Mouse (Mus musculus): Measurements from ENCODE around the gene Khdrbs1. TPM values are rescaled to one million over a fixed set of nuclear protein-coding genes. Genes with fewer than 3 reads are reported as not detected.
"Not testable (repeated sequence)": the region's sequence is repeated elsewhere in the genome, so short reads cannot be mapped to it uniquely, and the experiment has no call there.

The Khdrbs1 gene
- total RNA-seq, 1 experiment from 2014 or later, result 122 TPM

DNA sequence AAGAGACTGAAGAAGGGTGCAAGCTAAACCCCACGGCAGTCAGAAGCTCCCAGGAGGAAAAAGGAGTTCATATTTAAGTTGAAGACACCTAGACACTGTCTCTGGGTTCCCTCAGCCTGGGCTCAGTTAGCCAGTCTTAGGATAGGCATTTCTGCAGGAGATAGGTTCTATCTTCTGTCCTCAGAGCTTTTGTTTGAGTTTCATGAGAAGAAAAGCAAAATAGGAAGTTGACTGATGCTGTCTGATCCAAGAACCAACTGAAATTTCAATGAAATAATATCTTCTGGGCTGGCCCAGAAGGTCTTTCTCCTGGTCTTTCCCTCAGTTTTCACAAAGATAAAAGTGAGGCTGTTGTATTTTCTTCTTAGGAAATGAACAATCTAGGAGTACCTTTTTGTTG, 13.4 kb upstream of the Khdrbs1 start:
- ATAC-seq (replicated peaks in 1 of 2; ENCODE audit: insufficient read depth in 1 of 2, low FRiP score in 2 of 2, low TSS enrichment in 1 of 2, low read depth in 1 of 2, poor library complexity in 2 of 2, severe bottlenecking in 2 of 2), result no peak

DNA sequence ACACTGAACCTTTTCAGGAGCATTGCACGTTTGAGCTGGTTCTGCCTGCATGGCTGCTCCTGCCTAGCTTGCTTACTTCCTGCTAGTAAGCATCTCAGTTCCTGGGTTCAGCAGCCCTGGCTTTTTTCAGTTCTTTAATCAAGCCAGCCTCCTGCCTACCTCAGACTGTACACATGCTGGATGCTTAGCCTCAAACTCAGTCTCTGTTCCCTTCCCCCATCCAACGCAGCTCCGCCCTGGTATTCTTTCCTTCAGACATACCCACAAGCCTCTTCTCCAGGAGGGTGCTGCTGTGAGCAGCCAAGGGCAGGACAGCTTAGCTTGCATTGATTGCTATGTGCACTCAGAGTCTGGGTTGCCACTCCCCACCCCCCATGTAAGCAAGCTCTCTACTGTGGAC, 12.6 kb upstream of the Khdrbs1 start:
- 0 out of 4 replicates have a peak, but pooled peaks of 1 of the 2 experiments have one; percentile 7 for ATAC-seq (replicated peaks in 1 of 2; ENCODE audit: insufficient read depth in 1 of 2, low FRiP score in 2 of 2, low TSS enrichment in 1 of 2, low read depth in 1 of 2, poor library complexity in 2 of 2, severe bottlenecking in 2 of 2)

DNA sequence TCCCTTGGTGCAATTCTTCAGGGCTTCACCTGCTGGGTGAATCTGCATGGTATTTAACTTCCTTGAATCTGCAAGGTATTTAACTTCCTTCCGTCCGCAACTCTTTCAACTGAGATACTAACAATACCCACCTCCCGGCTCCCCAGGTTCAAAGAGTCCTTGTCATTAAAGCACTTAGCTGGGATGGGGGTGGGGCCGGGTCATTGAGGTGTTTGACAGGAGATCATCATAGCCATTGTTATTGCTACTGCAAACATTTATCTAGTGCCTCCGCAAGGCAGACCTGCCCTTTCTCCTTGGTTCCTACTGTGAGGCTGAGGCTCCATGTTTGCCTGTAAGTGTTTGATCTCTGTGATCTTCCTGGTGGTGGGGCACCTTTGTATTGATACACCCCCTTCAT, 8.3 kb upstream of the Khdrbs1 start:
- no peak for ATAC-seq (replicated peaks in 1 of 2; ENCODE audit: insufficient read depth in 1 of 2, low FRiP score in 2 of 2, low TSS enrichment in 1 of 2, low read depth in 1 of 2, poor library complexity in 2 of 2, severe bottlenecking in 2 of 2)

DNA sequence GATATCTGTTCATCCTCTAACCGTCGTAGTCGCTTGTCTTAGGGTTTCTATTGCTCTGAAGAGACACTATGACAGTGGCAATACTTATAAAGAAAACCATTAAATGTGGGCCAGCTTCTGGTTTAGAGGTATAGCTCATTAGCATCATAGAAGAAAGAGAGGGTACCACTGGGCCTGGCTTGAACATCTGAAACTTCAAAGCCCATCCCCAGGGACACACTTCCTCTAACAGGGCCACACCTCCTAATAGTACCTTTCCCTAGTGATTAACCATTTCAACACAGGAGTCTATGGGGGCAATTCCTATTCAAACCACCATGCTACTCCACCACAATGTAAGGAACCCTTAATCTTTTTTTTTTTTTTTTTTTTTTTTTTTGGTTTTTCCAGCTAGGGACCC, 4.5 kb upstream of the Khdrbs1 start:
- ATAC-seq (replicated peaks in 1 of 2; ENCODE audit: insufficient read depth in 1 of 2, low FRiP score in 2 of 2, low TSS enrichment in 1 of 2, low read depth in 1 of 2, poor library complexity in 2 of 2, severe bottlenecking in 2 of 2), result no peak

- no peak for ATAC-seq (replicated peaks in 1 of 2; ENCODE audit: insufficient read depth in 1 of 2, low FRiP score in 2 of 2, low TSS enrichment in 1 of 2, low read depth in 1 of 2, poor library complexity in 2 of 2, severe bottlenecking in 2 of 2)
These were observed 4.0 kb upstream of the Khdrbs1 start for GRCm38 (mm10) chr4:129746106-129746505.

GRCm38 (mm10) chr4:129743494-129743893, 1.4 kb upstream of the Khdrbs1 start:
- no peak for ATAC-seq (replicated peaks in 1 of 2; ENCODE audit: insufficient read depth in 1 of 2, low FRiP score in 2 of 2, low TSS enrichment in 1 of 2, low read depth in 1 of 2, poor library complexity in 2 of 2, severe bottlenecking in 2 of 2)

DNA sequence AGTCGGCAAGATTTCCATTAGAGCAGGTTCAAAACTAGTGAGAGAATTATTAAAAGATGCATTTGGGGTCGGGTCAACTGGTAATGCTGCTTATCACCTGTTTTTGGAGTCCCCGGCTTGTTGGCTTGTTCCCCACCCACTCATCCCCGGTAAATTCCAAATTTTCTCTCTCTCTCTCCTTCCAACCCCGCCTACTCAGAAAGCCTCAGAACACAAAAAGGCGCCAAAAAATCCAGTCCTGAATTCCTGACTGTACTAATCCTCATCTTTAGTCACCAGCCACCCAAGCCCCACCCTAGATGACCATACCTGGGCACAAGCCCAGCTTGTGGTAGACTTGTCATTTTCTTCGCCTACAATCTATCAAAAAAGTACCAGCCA, 897 bp upstream of the Khdrbs1 start:
- ATAC-seq (replicated peaks in 1 of 2; ENCODE audit: insufficient read depth in 1 of 2, low FRiP score in 2 of 2, low TSS enrichment in 1 of 2, low read depth in 1 of 2, poor library complexity in 2 of 2, severe bottlenecking in 2 of 2), result no peak

DNA sequence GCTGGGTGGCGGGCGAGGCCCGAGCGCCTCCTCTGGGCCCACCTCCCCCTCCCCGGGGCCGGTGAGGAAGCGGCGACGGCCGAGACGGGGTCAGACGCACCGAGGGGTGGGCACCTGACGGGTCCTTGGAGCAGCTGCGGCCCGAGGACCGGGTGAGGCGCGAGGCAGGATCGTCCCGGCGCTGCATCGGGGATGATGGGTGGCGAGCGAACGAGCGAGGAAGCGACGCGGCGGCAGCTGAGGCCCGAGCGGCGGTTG, 200 bp downstream of the Khdrbs1 start:
- no peak; a peak in 1 of 4 replicates for ATAC-seq (replicated peaks in 1 of 2; ENCODE audit: insufficient read depth in 1 of 2, low FRiP score in 2 of 2, low TSS enrichment in 1 of 2, low read depth in 1 of 2, poor library complexity in 2 of 2, severe bottlenecking in 2 of 2)

DNA sequence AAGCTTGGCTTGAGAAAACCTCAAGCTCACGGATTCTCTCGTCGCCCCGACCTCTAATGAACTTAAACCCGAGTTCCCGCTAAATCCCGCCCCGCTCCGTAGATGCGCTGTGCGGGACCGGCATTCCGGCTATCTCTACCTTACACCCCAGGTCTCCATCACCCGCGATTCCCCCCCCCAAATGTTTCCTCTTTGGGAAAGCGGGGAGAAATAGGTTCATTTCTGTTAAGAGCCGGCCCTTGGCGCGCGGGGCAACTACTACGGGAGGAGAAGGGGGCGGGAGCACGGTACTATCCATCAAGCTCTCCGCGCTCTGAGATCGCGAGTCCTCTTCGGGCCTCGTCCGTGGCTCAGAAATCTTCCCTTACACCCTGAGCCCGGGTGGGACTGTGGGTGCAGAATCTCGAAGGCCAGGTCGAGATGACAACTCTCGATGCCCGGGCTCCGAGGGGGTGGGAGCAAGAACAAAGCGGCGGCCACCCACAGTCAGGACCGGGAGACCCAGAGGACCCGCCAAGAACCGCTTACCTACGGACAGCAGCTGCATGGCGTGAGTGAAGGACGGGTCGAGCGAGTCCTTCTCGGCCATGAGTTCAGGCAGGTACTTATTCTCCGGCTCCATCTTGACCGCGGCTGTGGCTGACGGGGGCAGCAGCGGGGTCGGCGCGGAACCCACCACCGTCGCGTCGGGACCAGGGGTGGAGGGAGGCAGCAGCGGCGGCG, 691 bp downstream of the Khdrbs1 start:
- no peak for ATAC-seq (replicated peaks in 1 of 2; ENCODE audit: insufficient read depth in 1 of 2, low FRiP score in 2 of 2, low TSS enrichment in 1 of 2, low read depth in 1 of 2, poor library complexity in 2 of 2, severe bottlenecking in 2 of 2)

DNA sequence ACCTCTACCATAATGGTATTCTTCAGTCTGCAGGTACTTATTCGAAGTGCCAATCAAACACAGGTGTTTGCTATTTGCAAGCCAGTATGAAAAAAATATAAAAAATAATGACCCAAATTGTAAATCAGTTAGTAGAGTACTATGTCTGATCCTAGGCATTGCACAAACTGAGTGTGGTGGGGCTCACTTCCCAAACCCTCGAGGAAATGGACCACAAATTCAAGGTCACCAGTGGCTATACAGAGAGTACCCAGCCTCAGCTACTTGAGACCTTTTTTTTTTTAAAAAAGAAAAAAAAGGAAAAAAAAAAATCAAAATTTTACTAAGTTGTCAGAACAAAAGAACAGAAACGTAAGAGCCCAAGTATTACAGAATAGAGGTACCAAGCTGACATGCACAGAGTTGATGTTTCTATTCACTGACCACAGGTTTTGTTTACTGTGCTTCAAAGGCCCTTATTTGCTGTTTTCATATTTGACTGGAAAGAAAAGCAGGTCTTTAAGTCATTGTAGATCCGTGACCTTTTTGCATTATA, 2.9 kb downstream of the Khdrbs1 start:
- no peak for ATAC-seq (replicated peaks in 1 of 2; ENCODE audit: insufficient read depth in 1 of 2, low FRiP score in 2 of 2, low TSS enrichment in 1 of 2, low read depth in 1 of 2, poor library complexity in 2 of 2, severe bottlenecking in 2 of 2)

DNA sequence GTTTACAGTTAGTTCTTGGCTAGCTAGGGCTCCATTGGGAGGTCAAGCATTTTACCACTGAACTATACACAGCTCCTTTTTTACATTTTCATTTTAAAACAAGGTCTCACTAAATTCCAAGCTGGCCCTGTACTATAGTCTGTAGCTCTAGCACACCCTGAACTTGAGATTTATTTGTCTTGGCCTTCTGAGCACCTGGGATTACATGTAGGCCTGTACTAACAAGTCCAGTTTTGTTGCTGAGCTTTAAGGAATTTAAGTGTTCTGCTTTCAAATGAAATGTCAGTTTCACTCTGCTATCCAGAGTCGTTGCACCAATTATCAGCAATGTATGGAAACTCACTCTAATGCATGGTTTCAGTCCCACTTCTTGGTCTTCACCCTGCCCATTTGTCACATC, 5.9 kb downstream of the Khdrbs1 start:
- ATAC-seq (replicated peaks in 1 of 2; ENCODE audit: insufficient read depth in 1 of 2, low FRiP score in 2 of 2, low TSS enrichment in 1 of 2, low read depth in 1 of 2, poor library complexity in 2 of 2, severe bottlenecking in 2 of 2), result no peak

DNA sequence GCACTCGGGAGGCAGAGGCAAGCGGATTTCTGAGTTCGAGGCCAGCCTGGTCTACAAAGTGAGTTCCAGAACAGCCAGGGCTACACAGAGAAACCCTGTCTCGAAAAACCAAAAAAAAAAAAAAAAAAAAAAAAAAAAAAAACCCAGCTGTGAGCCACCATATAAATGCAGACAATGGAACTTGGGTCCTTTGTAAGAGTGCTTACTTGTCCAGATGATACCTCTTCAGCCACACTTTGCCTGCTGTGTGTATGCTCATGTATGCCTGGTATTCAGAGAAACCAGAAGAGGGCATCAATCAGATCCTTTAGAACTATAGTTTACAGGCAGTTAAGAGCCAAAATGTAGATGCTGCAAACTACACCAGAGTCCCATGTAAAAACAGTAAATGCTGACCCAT, 6.6 kb downstream of the Khdrbs1 start:
- ATAC-seq (replicated peaks in 1 of 2; ENCODE audit: insufficient read depth in 1 of 2, low FRiP score in 2 of 2, low TSS enrichment in 1 of 2, low read depth in 1 of 2, poor library complexity in 2 of 2, severe bottlenecking in 2 of 2), result not testable (repeated sequence)

- ATAC-seq (replicated peaks in 1 of 2; ENCODE audit: insufficient read depth in 1 of 2, low FRiP score in 2 of 2, low TSS enrichment in 1 of 2, low read depth in 1 of 2, poor library complexity in 2 of 2, severe bottlenecking in 2 of 2), result no peak
These were observed 10.7 kb downstream of the Khdrbs1 start for GRCm38 (mm10) chr4:129731423-129731822.

GRCm38 (mm10) chr4:129716310-129716709, 25.8 kb downstream of the Khdrbs1 start:
- ATAC-seq (replicated peaks in 1 of 2; ENCODE audit: insufficient read depth in 1 of 2, low FRiP score in 2 of 2, low TSS enrichment in 1 of 2, low read depth in 1 of 2, poor library complexity in 2 of 2, severe bottlenecking in 2 of 2), result no peak

GRCm38 (mm10) chr4:129709486-129710129, 32.5 kb downstream of the Khdrbs1 start:
- no peak for ATAC-seq (replicated peaks in 1 of 2; ENCODE audit: insufficient read depth in 1 of 2, low FRiP score in 2 of 2, low TSS enrichment in 1 of 2, low read depth in 1 of 2, poor library complexity in 2 of 2, severe bottlenecking in 2 of 2)

GRCm38 (mm10) chr4:129706750-129707149, 35.4 kb downstream of the Khdrbs1 start:
- ATAC-seq (replicated peaks in 1 of 2; ENCODE audit: insufficient read depth in 1 of 2, low FRiP score in 2 of 2, low TSS enrichment in 1 of 2, low read depth in 1 of 2, poor library complexity in 2 of 2, severe bottlenecking in 2 of 2), result no peak

- ATAC-seq (replicated peaks in 1 of 2; ENCODE audit: insufficient read depth in 1 of 2, low FRiP score in 2 of 2, low TSS enrichment in 1 of 2, low read depth in 1 of 2, poor library complexity in 2 of 2, severe bottlenecking in 2 of 2), result no peak
These were observed 39.6 kb downstream of the Khdrbs1 start for GRCm38 (mm10) chr4:129702454-129702853.

DNA sequence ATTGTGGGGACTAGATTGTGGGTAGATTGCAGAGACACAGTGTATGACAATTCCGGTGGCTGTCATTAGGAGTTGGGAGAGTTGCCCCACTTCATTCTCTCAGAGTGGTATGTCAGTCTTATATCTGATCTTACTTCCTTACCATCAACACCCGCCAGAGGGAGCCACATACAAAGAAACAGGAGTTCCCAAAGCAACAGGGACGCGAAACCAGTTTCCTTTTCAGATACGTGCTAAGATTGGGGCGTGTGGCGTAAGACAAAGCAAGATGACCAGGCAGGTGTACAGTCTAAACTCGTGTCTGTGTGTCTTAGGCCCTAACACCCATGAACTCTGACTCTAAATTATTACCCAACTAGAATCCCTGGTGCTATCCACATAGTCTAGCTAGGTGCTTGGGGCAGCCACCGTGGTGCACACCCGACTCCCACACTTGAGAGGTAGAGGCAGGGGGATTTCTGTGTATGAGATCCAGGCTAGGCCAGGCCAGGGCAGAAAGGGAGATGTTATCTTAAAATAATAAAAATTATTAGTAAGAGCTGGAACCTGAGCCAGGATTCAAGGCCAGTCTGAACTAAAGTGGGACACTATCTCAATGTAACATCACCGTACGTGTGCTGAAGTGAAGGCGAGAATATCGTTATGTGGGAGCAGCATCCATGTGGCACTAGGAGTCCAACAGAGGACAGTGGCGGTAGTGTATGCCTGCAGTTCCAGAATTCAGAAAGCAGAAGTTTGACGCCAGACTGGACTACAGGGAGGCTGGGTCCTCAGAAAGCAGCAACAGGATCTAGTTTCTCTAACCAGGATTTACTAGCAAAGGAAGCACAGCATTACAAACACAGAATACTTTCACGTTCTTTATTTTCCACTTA, 40.4 kb downstream of the Khdrbs1 start:
- ATAC-seq (replicated peaks in 1 of 2; ENCODE audit: insufficient read depth in 1 of 2, low FRiP score in 2 of 2, low TSS enrichment in 1 of 2, low read depth in 1 of 2, poor library complexity in 2 of 2, severe bottlenecking in 2 of 2), result peak; percentile 69 to 83
